Mouse (Mus musculus): ENCODE results near the gene Bola2. TPM values are rescaled to one million over a fixed set of nuclear protein-coding genes. Genes with fewer than 3 reads are reported as not detected.

Bola2 gene
- polyA plus RNA-seq, 1 experiment from 2014 or later: 145 TPM

DNA sequence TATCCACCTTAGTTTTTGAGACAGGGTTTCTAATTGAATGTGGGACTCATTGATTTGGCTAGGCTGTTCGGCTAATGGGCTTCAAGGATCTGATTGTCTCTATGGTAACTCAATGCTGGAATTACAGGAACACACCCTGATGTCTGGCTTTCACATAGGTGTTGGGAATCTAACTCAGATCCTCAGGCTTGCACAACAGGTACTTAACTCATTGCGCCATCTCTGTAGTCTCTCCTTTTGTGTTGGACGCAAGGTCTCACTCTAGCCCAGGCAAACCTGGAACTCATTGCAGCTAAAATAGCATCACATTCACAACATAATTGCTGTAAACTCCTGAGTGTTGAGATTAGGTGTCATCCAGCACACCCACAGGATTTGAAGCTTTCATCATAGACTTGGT lies 25.0 kb upstream of the Bola2 start:
- WGBS: 92% methylated on average over 3 of the region's 3 CpGs
- Histone ChIP-seq H3K9me3 (replicated peaks; ENCODE audit: low read length) (no peaks in the 10 kb centered on the region), H3K4me2 (ENCODE audit: low read length) (no peak overlapping the region), H3K36me3 (ENCODE audit: insufficient read depth, low read length) (peaks cover 15% of the 10 kb centered on the region), H3K4me3 (replicated peaks; ENCODE audit: low read depth, low read length) (no peak overlapping the region), H3K4me1 (replicated peaks; ENCODE audit: insufficient read depth, low read length) (no peaks in the 10 kb centered on the region), H3K27ac (no peak overlapping the region), H3K27me3 (ENCODE audit: insufficient read depth, low read length) (no peaks in the 10 kb centered on the region), H3K9ac (ENCODE audit: low read depth, low read length) (no peak overlapping the region)
- no peak for TF ChIP-seq CTCF (IDR thresholded peaks at IDR 0.05; ENCODE audit: low read depth)
- no peak for ATAC-seq (replicated peaks; ENCODE audit: low FRiP score, low read depth)
- DNase-seq (ENCODE audit: low spot score): no peak

DNA sequence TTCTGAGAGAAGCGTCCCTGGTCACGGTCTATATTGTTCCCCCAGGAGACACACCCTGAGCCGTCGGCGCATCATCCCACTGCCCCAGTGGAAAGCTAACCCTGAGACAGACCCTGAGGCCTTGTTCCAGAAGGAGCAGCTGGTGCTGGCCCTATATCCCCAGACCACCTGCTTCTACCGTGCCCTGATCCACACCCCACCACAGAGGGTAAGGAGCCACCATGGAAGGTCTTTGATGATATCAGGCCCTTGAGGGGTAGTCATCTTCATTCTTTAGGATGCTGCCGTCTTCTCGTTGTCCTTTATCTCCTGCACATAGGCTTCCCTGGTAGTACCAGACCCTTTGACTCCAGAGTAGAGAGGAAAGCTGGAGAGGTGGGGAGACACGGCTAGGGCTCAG lies 23.1 kb upstream of the Bola2 start:
- 93% methylated on average over 9 of the region's 9 CpGs for WGBS
- no peak for ATAC-seq (replicated peaks; ENCODE audit: low FRiP score, low read depth)
- H3K36me3 ChIP-seq (ENCODE audit: insufficient read depth, low read length): peaks cover 13% of the 10 kb centered on the region

DNA sequence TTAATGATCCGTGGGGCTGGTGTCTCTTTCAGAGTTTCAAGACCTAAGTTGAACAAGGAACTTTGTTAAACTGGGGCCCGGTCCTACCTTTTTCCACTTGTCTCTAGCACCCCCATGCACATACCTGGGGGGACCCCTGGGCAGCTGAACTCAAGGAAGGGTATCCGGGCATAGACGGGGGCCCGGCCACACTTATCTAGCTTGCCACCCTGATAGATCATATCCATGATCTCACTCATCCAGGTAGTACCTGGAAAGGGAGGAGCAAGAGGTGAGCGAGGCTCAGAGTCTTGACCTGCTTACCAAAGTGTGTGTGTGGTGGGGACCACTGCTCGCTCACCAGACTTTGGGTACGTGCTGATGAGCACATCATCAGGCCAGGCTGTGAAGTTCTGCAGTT lies 20.1 kb upstream of the Bola2 start:
- 0 out of 2 replicates have a peak, but pooled peaks cover 3% of the 10 kb centered on the region for H3K4me1 ChIP-seq (replicated peaks; ENCODE audit: insufficient read depth, low read length)
- no peak for TF ChIP-seq CTCF (IDR thresholded peaks at IDR 0.05; ENCODE audit: low read depth)
- WGBS: 93% methylated on average over 8 of the region's 8 CpGs
- no peak overlapping the region for H3K4me3 ChIP-seq (replicated peaks; ENCODE audit: low read depth, low read length)
- DNase-seq (ENCODE audit: low spot score) (no peak), ATAC-seq (replicated peaks; ENCODE audit: low FRiP score, low read depth) (no peak)
- H3K27ac ChIP-seq: no peak overlapping the region
- H3K36me3 ChIP-seq (ENCODE audit: insufficient read depth, low read length): peaks cover 13% of the 10 kb centered on the region
- H3K9me3 ChIP-seq (replicated peaks; ENCODE audit: low read length): no peaks in the 10 kb centered on the region
- H3K9ac ChIP-seq (ENCODE audit: low read depth, low read length): no peak overlapping the region
- no peak overlapping the region for H3K4me2 ChIP-seq (ENCODE audit: low read length)
- no peaks in the 10 kb centered on the region for H3K27me3 ChIP-seq (ENCODE audit: insufficient read depth, low read length)

More for the DNA sequence above, 23.1 kb upstream of the Bola2 start:
- no peak overlapping the region for H3K4me3 ChIP-seq (replicated peaks; ENCODE audit: low read depth, low read length)
- no peak overlapping the region for H3K27ac ChIP-seq
- H3K4me2 ChIP-seq (ENCODE audit: low read length): no peak overlapping the region
- no peak overlapping the region for H3K9ac ChIP-seq (ENCODE audit: low read depth, low read length)
- no peak for DNase-seq (ENCODE audit: low spot score)
- no peaks in the 10 kb centered on the region for H3K27me3 ChIP-seq (ENCODE audit: insufficient read depth, low read length)
- TF ChIP-seq CTCF (IDR thresholded peaks at IDR 0.05; ENCODE audit: low read depth): no peak
- H3K9me3 ChIP-seq (replicated peaks; ENCODE audit: low read length): no peaks in the 10 kb centered on the region
- 0 out of 2 replicates have a peak, but pooled peaks cover 3% of the 10 kb centered on the region for H3K4me1 ChIP-seq (replicated peaks; ENCODE audit: insufficient read depth, low read length)

DNA sequence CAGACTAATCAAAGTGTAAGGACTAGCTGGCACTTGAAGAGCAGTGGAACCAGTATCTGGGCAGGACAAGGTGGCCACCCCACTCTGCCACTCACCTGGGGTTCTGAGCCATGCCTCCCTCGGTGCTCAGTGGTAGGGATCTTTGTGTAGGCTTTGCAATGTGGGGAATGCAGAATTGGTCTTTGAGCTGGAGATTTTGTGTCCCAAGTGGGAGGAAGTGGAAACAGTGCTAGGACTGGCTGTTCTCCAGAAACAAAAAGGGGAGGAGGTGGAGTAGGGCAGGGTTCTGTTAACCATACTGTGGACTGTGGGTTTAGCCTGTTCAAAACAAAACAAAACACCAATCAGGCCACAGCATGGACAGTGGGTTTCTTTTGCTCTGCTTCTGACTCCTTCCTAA lies 19.0 kb upstream of the Bola2 start, which contains the start of gene Sult1a1:
Sult1a1 (minus strand) TSS at position 226 of the 400 bp plus-strand sequence.
- Histone ChIP-seq H3K4me1 (replicated peaks; ENCODE audit: insufficient read depth, low read length) (0 out of 2 replicates have a peak, but pooled peaks cover 3% of the 10 kb centered on the region), H3K9me3 (replicated peaks; ENCODE audit: low read length) (no peaks in the 10 kb centered on the region), H3K27me3 (ENCODE audit: insufficient read depth, low read length) (no peaks in the 10 kb centered on the region), H3K36me3 (ENCODE audit: insufficient read depth, low read length) (peaks cover 10% of the 10 kb centered on the region), H3K9ac (ENCODE audit: low read depth, low read length) (no peak within 1 kb of the TSS), H3K4me2 (ENCODE audit: low read length) (peak within 1 kb of the TSS; percentile 38), H3K27ac (peak within 1 kb of the TSS; percentile 81), H3K4me3 (replicated peaks; ENCODE audit: low read depth, low read length) (peak within 1 kb of the TSS; percentile 9; the same call in 1 of the 2 replicates)
- ATAC-seq (replicated peaks; ENCODE audit: low FRiP score, low read depth): no peak
- peak; percentile 74 for DNase-seq (ENCODE audit: low spot score)
- WGBS: 48% methylated on average over 1 of the region's 1 CpGs
- no peak for TF ChIP-seq CTCF (IDR thresholded peaks at IDR 0.05; ENCODE audit: low read depth)

DNA sequence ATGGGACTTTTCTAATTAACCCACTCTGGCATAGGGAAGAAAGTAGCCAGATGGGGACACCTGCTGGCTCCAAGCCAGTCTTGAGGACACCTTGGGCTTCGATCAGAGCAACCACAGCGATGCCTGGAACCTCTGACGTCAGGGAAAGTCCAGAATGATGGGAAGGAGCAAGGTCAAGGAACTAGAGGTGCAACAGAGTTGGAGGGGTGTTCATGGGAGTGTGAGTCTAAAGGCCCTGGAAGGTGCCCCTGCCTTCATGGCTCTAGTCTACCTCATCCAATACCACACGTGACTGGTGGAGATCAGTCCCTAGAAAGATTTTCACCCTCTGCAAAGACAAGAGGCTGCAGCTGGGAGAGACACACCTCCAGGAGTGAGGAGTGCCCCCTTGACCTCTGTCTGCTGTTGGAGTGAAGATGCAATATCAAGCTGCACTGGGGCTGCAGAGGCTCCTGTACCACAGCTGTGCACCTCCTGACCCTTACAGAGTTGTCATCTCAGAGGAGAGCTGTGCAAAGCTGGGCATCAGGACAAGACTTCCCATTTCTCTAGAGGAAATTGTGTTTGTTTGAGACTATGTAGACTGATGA lies 18.5 kb upstream of the Bola2 start:
- no peaks in the 10 kb centered on the region for H3K27me3 ChIP-seq (ENCODE audit: insufficient read depth, low read length)
- no peak overlapping the region for H3K4me3 ChIP-seq (replicated peaks; ENCODE audit: low read depth, low read length)
- no peak for ATAC-seq (replicated peaks; ENCODE audit: low FRiP score, low read depth)
- H3K36me3 ChIP-seq (ENCODE audit: insufficient read depth, low read length): peaks cover 9% of the 10 kb centered on the region; the same call in 1 of the 2 replicates
- no peak for TF ChIP-seq CTCF (IDR thresholded peaks at IDR 0.05; ENCODE audit: low read depth)
- 70% methylated on average over 4 of the region's 4 CpGs for WGBS
- peak overlapping the region; percentile 81; the same call in 1 of the 2 replicates for H3K27ac ChIP-seq
- H3K4me2 ChIP-seq (ENCODE audit: low read length): no peak overlapping the region
- H3K9ac ChIP-seq (ENCODE audit: low read depth, low read length): no peak overlapping the region
- 0 out of 2 replicates have a peak, but pooled peaks cover 3% of the 10 kb centered on the region for H3K4me1 ChIP-seq (replicated peaks; ENCODE audit: insufficient read depth, low read length)
- DNase-seq (ENCODE audit: low spot score): no peak
- no peaks in the 10 kb centered on the region for H3K9me3 ChIP-seq (replicated peaks; ENCODE audit: low read length)

DNA sequence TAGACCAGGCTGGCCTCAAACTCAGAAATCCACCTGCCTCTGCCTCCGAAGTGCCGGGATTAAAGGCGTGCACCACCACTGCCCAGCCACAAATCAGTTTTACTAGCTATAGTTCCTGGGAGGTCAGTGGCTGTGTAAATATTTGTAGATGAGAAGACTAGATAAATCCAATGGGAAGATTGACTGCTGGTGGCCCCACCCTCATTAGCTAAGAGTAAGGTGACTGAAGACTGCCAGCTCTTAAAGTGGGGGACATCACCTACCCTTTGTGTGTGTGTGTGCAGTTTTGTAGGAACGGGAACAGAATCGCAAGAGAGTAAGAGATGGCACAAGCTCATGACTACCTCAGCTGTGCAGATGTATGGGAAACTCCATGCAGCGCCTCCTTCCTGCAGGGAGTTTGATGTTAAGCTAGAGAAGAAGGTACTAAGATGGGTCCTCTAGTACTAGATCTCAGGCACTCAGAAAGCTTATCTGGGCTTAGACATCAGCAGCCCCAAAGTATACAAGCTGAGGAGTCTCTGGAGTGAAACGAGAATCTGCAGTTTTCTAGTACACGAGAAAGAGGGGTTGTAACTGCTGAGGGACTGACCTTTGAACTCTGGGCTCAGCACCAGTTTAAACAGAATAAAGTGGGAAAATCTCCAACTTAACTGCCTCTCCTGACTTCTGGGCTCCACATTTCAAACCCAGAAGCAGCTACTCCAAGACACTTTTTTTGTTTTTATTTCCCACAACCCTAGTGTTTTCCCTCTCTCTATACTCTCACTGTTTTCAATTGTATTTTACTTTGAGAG lies 16.5 kb upstream of the Bola2 start:
- Histone ChIP-seq H3K9ac (ENCODE audit: low read depth, low read length) (no peak overlapping the region), H3K4me1 (replicated peaks; ENCODE audit: insufficient read depth, low read length) (0 out of 2 replicates have a peak, but pooled peaks cover 3% of the 10 kb centered on the region), H3K27me3 (ENCODE audit: insufficient read depth, low read length) (no peaks in the 10 kb centered on the region), H3K4me3 (replicated peaks; ENCODE audit: low read depth, low read length) (no peak overlapping the region), H3K9me3 (replicated peaks; ENCODE audit: low read length) (no peaks in the 10 kb centered on the region), H3K27ac (no peak overlapping the region), H3K4me2 (ENCODE audit: low read length) (no peak overlapping the region), H3K36me3 (ENCODE audit: insufficient read depth, low read length) (no peaks in the 10 kb centered on the region)
- WGBS: 62% methylated on average over 8 of the region's 8 CpGs
- DNase-seq (ENCODE audit: low spot score) (peak; percentile 39), ATAC-seq (replicated peaks; ENCODE audit: low FRiP score, low read depth) (no peak)
- no peak for TF ChIP-seq CTCF (IDR thresholded peaks at IDR 0.05; ENCODE audit: low read depth)

Data from kidney, postnatal 0 days (tissue).